Mouse (Mus musculus) urinary bladder, postnatal 14 days (tissue): ENCODE data around the gene Stat2.
A peak's percentile ranks its signal among the peaks of the same experiment; 100 is the strongest.
"Not testable (repeated sequence)": the region's sequence is repeated elsewhere in the genome, so short reads cannot be mapped to it uniquely, and the experiment has no call there.

Experiments used
- DNase-seq: peaks from one replicate; pipeline ENCODE4 v3.0.0; 2021; ENCODE audit warnings: low spot score

Stat2 gene

GRCm38 (mm10) chr10:128258953-128259352 is 11.4 kb upstream of the Stat2 start:
- no peak for DNase-seq

- no peak for DNase-seq
Observed at GRCm38 (mm10) chr10:128259946-128260345, 10.4 kb upstream of the Stat2 start.

GRCm38 (mm10) chr10:128260376-128260775 is 10.0 kb upstream of the Stat2 start:
- DNase-seq = not testable (repeated sequence)

- no peak for DNase-seq
Observed at GRCm38 (mm10) chr10:128262300-128262699, 8.1 kb upstream of the Stat2 start.

GRCm38 (mm10) chr10:128263393-128264310 is 6.7 kb upstream of the Stat2 start:
- no peak for DNase-seq

GRCm38 (mm10) chr10:128268371-128268770 is 2.0 kb upstream of the Stat2 start, which contains the start of gene Apof:
Gene Apof, plus strand, starts transcription at chr10:128268671.
- no peak for DNase-seq

GRCm38 (mm10) chr10:128269206-128269910 is 1.0 kb upstream of the Stat2 start:
- DNase-seq = no peak

- no peak for DNase-seq
Observed at GRCm38 (mm10) chr10:128270866-128271265, 507 bp downstream of the Stat2 start.

- DNase-seq = no peak
Observed at GRCm38 (mm10) chr10:128271883-128272282, 1.5 kb downstream of the Stat2 start.

GRCm38 (mm10) chr10:128272819-128273439 is 2.6 kb downstream of the Stat2 start:
- not testable (repeated sequence) for DNase-seq

- not testable (repeated sequence) for DNase-seq
Observed at GRCm38 (mm10) chr10:128275374-128275773, 5.0 kb downstream of the Stat2 start.

GRCm38 (mm10) chr10:128278158-128278557 is 7.8 kb downstream of the Stat2 start:
- no peak for DNase-seq

- no peak for DNase-seq
Observed at GRCm38 (mm10) chr10:128280943-128281342, 10.6 kb downstream of the Stat2 start.

- DNase-seq = no peak
Observed at GRCm38 (mm10) chr10:128281682-128282081, 11.3 kb downstream of the Stat2 start.

- no peak for DNase-seq
Observed at GRCm38 (mm10) chr10:128282886-128283450, 12.6 kb downstream of the Stat2 start.

GRCm38 (mm10) chr10:128283604-128284579 is 13.5 kb downstream of the Stat2 start:
- DNase-seq = peak; percentile 59

GRCm38 (mm10) chr10:128290594-128290993 is 20.2 kb downstream of the Stat2 start:
- DNase-seq = not testable (repeated sequence)

GRCm38 (mm10) chr10:128296370-128297090 is 26.2 kb downstream of the Stat2 start:
- no peak for DNase-seq

- no peak for DNase-seq
Observed at GRCm38 (mm10) chr10:128297221-128297620, 26.9 kb downstream of the Stat2 start.

GRCm38 (mm10) chr10:128297622-128298021 is 27.3 kb downstream of the Stat2 start:
- no peak for DNase-seq
